Mouse (Mus musculus): ENCODE results near the gene Ado.

The Ado gene

DNA sequence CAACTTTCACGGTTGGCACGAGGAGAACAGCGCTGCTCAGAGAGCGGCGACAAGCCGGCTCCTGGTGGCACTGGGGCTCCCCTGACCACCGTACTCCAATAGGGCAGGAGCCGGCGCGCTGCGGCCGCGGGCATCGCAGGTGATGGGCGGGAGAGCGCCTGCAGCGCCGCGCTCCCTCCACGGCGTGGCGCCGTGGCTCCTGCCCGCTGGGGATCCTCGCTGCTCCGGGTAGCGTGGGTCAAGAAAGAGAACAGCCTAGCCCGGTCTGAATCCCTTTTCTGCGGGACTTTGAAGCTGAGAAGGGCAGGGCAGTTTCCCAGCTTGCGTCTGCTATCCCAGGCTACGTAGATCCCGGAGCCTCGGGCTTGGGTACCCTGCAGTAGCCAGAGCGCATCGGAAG, 12.8 kb downstream of the Ado start:
- DNase-seq, result peak; percentile 57 to 59

DNA sequence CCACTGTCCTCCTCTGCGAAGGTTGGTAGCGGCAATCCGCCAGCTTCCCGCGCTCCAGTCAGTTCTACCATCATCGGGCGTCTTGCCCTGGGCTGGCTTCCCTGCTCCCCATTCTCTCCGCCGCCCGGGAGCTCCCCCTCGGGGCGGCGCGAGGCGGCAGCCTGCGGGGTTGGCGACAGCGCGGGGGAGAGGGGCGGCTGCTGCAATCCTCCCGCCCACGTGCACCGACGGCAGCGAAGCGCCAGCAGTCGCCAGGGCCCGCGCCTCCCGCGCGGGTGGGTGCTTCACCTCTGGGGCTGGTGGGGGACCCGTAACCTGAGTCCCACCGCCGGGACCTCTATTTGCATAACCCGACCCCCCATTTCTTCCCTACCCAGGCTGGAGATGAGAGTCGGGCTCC, 13.5 kb downstream of the Ado start, which contains the start of gene Egr2:
Gene Egr2, plus strand, starts transcription at position 220 of the 400 bp plus-strand sequence.
- peak; percentile 46 to 48 for DNase-seq

DNA sequence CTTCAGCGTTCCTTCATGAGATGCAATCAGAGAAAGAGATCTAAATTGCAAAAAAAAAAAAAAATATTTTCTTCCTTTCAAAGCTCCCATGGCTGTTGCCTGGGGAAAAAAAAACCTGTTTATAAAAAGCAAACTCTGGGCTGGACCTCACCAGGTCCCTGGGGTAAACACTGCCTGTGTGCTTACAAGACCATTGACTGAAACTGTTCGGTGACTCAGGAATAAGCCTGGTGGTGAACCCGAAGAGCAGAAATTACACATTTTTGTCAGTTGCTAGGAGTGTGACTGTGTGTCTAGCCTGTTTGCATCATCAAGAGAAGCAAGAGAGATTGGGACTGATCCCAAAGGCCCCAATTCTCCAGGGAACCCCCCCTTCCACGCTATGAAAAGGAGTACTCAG, 19.0 kb downstream of the Ado start:
- DNase-seq, result no peak

DNA sequence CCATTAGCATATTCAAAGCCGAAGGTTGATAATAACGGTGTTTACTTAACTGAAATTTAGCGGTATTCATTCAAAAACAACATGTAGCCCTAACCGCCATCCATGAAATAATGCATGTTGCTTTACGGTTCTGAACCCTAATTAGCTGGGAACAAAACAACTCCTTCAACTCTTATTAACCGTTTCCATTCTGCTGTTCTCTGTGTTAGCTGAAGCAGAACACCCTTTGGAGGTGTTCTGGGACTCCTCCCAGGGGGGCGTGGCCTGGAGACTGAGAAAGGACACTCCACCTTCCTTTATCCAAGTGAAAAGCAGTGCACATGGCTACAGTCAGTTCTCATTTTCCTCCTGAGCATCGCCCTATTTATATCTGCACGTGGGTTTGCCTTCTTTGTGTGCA, 22.3 kb downstream of the Ado start:
- no peak for DNase-seq

DNA sequence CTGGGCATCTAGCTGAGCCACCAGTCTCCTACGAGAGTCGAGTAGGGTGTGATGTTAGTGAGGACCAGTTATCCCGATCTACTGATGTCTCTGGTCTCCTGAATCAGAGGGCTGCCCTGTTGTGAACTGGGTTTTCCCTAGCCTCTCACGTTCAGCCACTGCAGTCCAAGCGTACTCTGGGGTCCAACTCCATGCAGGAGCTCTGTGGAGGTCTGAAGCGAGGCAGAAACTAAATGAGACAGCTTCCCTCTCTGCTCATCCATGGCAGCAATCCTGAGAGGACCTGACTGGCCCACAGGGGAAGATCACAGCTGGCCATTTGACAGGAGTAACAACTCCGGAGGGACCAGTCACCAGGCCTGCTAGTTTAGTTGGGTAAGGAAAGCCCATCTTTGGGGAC, 24.1 kb downstream of the Ado start:
- DNase-seq, result no peak

DNA sequence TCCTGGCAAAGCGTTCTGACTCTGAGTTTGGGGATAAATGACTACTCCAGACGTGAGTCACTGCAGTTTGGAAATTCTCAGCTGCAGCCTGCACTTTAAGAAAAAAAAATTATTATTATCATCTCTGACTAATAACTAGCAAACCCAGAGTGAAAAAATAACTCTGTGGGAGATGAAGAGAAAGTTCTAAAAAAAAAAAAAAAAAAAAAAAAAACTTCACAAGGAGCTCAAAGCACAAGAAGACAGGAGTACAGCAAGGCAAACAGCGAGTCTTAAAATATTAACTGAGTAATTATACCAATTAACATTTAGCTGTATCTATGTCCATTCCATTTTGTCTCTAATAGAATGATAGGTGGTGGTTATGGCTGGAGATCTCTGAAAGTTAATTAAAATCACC, 24.6 kb downstream of the Ado start:
- DNase-seq, result no peak

DNA sequence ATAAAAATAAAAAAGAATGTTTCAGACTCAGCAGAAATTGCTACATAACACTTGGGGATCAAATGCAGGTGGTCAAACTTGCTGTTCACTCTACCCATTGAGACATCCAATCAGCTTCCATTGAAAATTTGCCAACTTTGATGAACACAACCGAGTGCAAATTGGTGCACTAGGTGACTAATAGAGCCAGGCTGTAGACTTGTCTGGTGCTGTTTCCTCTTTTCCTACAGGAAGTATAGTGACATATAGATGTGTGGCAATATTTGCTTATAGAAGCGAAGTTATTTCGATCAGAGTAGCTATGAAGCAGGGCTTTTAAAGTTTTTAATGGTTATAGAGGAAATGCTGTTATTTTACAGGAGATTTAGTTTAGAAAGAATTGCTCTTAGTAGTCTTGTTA, 30.0 kb downstream of the Ado start:
- DNase-seq, result no peak

DNA sequence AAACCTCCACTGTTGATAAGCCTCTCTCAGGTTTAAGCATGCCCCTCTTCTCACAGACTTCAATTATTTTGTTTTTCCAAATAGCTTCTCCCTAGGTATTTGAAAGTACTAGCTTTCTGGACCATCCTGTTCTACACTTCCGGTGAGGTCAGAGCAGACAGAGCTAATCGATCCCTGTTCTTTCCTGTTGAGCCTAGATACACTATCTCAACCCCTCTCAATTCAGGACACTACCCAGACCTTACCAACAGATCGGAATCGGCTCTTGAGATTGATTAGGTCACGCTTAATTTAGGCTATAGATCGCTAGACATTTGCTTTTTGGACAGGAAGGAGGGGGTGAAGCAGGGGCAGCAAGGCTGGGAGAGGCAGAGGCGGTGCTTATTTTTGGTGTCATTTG, 35.9 kb downstream of the Ado start:
- DNase-seq, result no peak

DNA sequence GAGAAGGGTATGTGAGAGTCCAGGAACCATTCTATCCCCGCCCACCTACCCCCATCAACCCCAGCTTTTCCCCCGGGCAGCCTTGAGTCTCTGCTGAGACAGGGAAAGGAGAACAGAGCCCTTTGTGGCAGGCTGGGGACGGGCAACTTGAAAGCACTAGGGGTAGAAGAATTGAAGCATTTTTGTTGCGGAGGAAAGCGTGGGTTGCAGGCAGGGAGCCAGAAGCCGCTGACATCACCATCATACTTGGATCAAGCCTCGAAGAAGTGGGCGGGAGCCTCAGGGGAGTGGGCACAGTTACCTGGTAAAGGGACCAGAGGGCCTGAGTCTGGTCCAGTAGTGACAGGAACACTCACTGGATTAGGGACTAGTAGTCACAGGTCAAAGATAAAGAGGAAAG, 36.5 kb downstream of the Ado start:
- DNase-seq, result no peak

DNA sequence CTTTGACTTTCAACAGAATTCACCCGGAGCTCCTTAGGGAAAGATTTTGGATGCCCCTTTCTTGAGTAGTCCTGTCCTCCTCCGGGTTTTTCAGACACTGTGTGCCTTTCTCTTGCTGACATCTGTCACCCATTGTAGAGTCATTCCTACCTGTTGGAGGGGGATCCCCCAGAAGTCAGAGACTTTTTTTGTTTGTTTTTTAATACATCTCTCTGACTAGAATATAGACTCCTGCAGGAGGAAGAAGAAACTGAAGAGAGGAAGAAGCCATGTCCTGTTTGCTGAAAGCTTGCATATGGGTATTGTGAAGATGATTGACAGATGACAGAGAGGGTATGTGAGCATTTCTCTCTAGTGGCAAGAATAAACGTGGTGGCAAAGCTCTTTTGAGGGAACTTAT, 43.5 kb downstream of the Ado start:
- no peak for DNase-seq

DNA sequence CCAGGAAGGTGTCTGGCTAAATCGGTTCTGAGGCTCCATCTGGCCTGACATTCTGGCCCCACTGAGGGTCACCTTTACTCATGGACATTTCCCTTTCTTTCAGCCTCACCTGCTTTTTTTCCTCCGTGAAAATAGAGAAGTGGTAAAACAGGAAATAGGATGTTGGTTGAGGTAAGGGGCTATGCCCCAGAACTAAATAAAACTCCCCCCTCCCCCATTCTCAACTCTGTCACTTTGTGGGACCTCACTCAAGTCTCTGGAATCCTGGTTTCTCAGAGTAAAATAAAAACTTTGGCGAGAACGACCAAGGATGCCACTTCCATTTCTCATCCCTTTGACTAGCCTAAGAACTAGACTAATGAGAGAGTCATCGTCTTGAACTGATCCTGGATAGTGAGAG, 44.7 kb downstream of the Ado start:
- DNase-seq, result no peak

DNA sequence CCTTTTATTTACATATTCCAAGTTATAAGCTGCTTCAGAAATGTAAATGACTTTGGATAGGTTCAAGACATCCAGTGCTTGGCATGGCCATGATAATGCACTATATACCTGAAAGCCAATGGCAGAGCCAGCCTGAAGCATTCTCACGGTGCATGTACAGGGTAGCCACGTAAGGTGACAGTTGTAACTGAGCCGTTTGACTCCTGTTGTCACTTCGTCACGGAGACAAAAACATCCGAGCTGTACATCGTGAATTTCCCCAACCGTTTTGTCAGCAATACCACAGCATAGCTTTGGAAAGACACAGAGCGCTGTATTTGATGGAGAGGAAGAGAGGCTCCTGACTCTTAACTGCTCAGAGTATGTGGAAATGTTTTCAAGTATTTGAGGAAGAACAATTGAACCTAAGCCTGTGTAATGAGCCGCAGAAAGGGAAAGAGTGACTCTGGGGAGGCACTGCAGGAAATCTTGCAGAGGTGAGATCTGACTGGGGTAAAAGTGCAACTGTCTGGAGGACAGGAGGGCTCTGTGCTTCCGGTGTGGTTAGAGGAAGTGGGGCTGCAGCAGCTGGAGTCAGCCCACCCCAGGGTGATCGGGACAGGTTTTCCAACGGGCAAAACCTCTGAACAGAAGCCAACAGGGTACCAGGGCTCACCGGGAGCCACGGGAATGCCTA, 45.3 kb downstream of the Ado start:
- DNase-seq, result peak; percentile 71 to 82

DNA sequence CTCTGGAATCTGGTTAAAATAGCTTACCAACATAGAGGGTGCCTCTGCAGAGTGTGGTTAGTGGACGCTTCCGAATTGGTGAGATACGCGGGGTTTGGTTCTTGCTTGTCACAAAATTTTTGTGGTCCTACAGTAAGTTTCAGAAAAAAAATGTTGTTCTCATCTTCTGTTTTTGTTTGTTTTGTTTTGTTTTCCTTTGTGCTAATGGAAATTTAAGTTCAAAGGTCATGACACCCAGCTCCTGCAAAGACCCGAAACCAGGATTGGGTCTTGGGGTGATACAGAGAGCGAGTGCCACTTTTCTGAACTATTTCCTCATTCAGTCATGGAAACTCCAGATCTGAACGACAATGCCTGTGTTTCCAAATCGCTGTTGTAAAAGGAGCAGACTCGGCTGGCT, 50.8 kb downstream of the Ado start:
- no peak for DNase-seq

DNA sequence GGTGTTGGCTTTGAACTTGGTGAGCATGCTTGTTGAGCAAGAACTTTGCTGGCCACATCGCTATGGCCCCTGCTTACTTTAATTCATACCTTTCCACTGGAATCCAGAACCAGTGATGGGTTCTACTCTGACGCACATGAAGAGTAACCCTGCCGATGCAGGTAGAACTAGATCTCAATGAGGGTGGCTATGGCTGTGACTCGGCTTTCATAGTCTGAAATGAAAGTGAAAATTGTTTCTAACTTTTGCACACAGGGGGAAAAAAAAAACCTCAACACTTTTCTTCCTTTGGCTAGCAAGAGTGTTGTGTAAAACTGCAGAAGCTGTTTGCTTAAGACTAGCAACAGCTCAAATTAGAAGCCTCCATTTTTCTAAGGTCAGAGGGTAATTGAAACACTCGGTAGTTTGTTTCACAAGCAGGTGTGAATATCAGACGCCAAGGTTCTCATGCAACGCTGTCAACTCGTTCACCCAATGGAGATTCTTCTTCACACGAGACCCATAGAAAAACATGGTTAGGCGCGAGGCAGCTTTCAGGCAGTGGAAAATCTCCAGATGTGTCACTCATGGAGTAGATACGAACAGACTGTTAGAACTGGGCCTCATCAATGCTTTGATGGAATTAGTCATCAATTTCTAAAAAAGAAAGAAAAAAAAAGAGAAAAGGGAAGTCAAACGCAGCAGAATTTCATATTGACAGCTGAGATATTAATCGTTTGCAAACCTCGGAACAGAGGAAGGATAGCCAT, 51.4 kb downstream of the Ado start:
- DNase-seq, result no peak

All from thymus, adult 18-20 months (tissue).